Mouse (Mus musculus) testis, adult 2 months (tissue): ENCODE data around the gene Tfcp2. TPM values are rescaled to one million over a fixed set of nuclear protein-coding genes. Genes with fewer than 3 reads are reported as not detected.

Source experiments
- H3K27ac ChIP-seq: fragments of 200-500 bp; 2 replicates; pipeline ENCODE4 v1.5.1; 2012; ENCODE audit warnings: low read depth, low read length; ENCODE audit not compliant: control insufficient read depth, insufficient read depth
- H3K27me3 ChIP-seq: fragments of 200-500 bp; 2 replicates; pipeline ENCODE4 v1.6.1; 2012; ENCODE audit warnings: mild to moderate bottlenecking, low read length, moderate library complexity; ENCODE audit not compliant: control insufficient read depth, insufficient read depth
- H3K36me3 ChIP-seq: fragments of 200-500 bp; 2 replicates; pipeline ENCODE4 v1.6.1; 2012; ENCODE audit warnings: mild to moderate bottlenecking, low read length; ENCODE audit not compliant: control insufficient read depth, insufficient read depth
- H3K4me1 ChIP-seq: fragments of 200-500 bp; 2 replicates; pipeline ENCODE4 v1.6.1; 2012; ENCODE audit warnings: low read length; ENCODE audit not compliant: control insufficient read depth, insufficient read depth
- H3K4me3 ChIP-seq: fragments of 200-500 bp; 2 replicates; pipeline ENCODE4 v1.5.1; 2012; ENCODE audit warnings: low read depth, mild to moderate bottlenecking, low read length, moderate library complexity, mixed read lengths; ENCODE audit not compliant: control insufficient read depth
- CTCF ChIP-seq: fragments of 200-500 bp; IDR thresholded peaks from 2 replicates; pipeline ENCODE4 v1.5.1; 2012; ENCODE audit warnings: low read depth, mild to moderate bottlenecking, inconsistent platforms, low read length, moderate library complexity; ENCODE audit not compliant: control insufficient read depth, insufficient read depth, insufficient replicate concordance
- POLR2A ChIP-seq: fragments of 200-500 bp; IDR thresholded peaks from 2 replicates; pipeline ENCODE4 v1.6.1; 2012; ENCODE audit warnings: low read depth, mild to moderate bottlenecking, inconsistent platforms, low read length, moderate library complexity; ENCODE audit not compliant: control insufficient read depth
- polyA plus RNA-seq: library from polyadenylated mRNA; depleted of rRNA; stranded (reverse); fragments of >200 nt; gene quantifications from 2 replicates; pipeline ENCODE4 v1.2.3, GENCODE M21; 2012; rRNA removed

Gene Tfcp2
- polyA plus RNA-seq, 1 experiment, result 11.3 TPM

- TF ChIP-seq CTCF (no peak), POLR2A (no peak)
- Histone ChIP-seq H3K4me1 (peaks cover 11% of the 10 kb centered on the region), H3K36me3 (no peaks in the 10 kb centered on the region), H3K27me3 (no peaks in the 10 kb centered on the region), H3K27ac (no peak overlapping the region), H3K4me3 (no peak overlapping the region)
These were observed 99.3 kb downstream of the Tfcp2 start for GRCm38 (mm10) chr15:100452486-100452885.

- no peaks in the 10 kb centered on the region for H3K36me3 ChIP-seq
- H3K27me3 ChIP-seq, result no peaks in the 10 kb centered on the region
- no peak overlapping the region for H3K27ac ChIP-seq
- H3K4me3 ChIP-seq, result no peak overlapping the region
- H3K4me1 ChIP-seq, result peaks cover 5% of the 10 kb centered on the region
- TF ChIP-seq POLR2A (no peak), CTCF (no peak)
These were observed 100.6 kb downstream of the Tfcp2 start for GRCm38 (mm10) chr15:100451245-100451644.

- Histone ChIP-seq H3K4me1 (peaks cover 5% of the 10 kb centered on the region), H3K27ac (no peak overlapping the region), H3K27me3 (no peaks in the 10 kb centered on the region), H3K4me3 (no peak overlapping the region), H3K36me3 (no peaks in the 10 kb centered on the region)
- TF ChIP-seq CTCF (no peak), POLR2A (no peak)
These were observed 102.3 kb downstream of the Tfcp2 start for GRCm38 (mm10) chr15:100449495-100449894.

GRCm38 (mm10) chr15:100448572-100448971 lies 103.2 kb downstream of the Tfcp2 start:
- Histone ChIP-seq H3K27ac (no peak overlapping the region), H3K4me1 (peaks cover 7% of the 10 kb centered on the region), H3K36me3 (no peaks in the 10 kb centered on the region), H3K27me3 (no peaks in the 10 kb centered on the region), H3K4me3 (no peak overlapping the region)
- TF ChIP-seq CTCF, result no peak
- TF ChIP-seq POLR2A, result no peak

Other genes with a start within 250 kb of the Tfcp2 start
- 5.0 TPM in 2 replicates for gene Mettl7a1, start 247.9 kb downstream of the Tfcp2 start, polyA plus RNA-seq
- not detected in 2 replicates for gene Mettl7a3, start 217.1 kb downstream of the Tfcp2 start, polyA plus RNA-seq
- not detected in 2 replicates for gene Methig1, start 198.9 kb downstream of the Tfcp2 start, polyA plus RNA-seq
- gene Mettl7a2, start 198.8 kb downstream of the Tfcp2 start, polyA plus RNA-seq, result not detected in 2 replicates
- gene Higd1c, start 187.5 kb downstream of the Tfcp2 start, polyA plus RNA-seq, result not detected in 2 replicates
- gene Gm5475, start 129.9 kb downstream of the Tfcp2 start, polyA plus RNA-seq, result 0.19 and 0.30 TPM in 2 replicates
- gene Slc11a2, start 126.9 kb downstream of the Tfcp2 start, polyA plus RNA-seq, result 29.3 and 38.4 TPM in 2 replicates
- 18.8 and 20.0 TPM in 2 replicates for gene Letmd1, start 83.0 kb downstream of the Tfcp2 start, polyA plus RNA-seq
- 12.2 and 12.5 TPM in 2 replicates for gene Csrnp2, start 56.5 kb downstream of the Tfcp2 start, polyA plus RNA-seq
- gene Pou6f1, start 48.0 kb upstream of the Tfcp2 start, polyA plus RNA-seq, result 38.2 and 38.9 TPM in 2 replicates
- gene Dazap2, start 63.3 kb upstream of the Tfcp2 start, polyA plus RNA-seq, result 242 and 282 TPM in 2 replicates
- 3.6 and 4.9 TPM in 2 replicates for gene Smagp, start 84.9 kb upstream of the Tfcp2 start, polyA plus RNA-seq
- 19.3 and 19.7 TPM in 2 replicates for gene Bin2, start 117.5 kb upstream of the Tfcp2 start, polyA plus RNA-seq
- gene Cela1, start 135.9 kb upstream of the Tfcp2 start, polyA plus RNA-seq, result 1.3 and 1.6 TPM in 2 replicates
- 0.67 and 0.78 TPM in 2 replicates for gene Galnt6, start 177.4 kb upstream of the Tfcp2 start, polyA plus RNA-seq
- 18.2 and 18.3 TPM in 2 replicates for gene Slc4a8, start 209.7 kb upstream of the Tfcp2 start, polyA plus RNA-seq